In genomic region chr14:122570862-122571261, GRCm38 (mm10) we compare ENCODE assay signal across 33 mouse cellular contexts. TPM values are rescaled to one million over a fixed set of nuclear protein-coding genes. Genes with fewer than 3 reads are reported as not detected.
DNase-seq lines count a peak whose midpoint lies in the region; ATAC-seq and TF ChIP-seq lines count a peak whose summit lies in the region.
"Had no signal": no experiment of that assay in that cellular context is flagged by ENCODE, and none has a peak within 500 bp of the region (broad histone marks: within the 10 kb centered on the region; RNA-seq: fewer than 3 reads in every experiment).

No protein-coding gene starts in this region.

- 66% methylated on average over 9 of the region's 9 CpGs for WGBS in embryonic facial prominence, embryonic 14.5 days
- WGBS in embryonic facial prominence, embryonic 10.5 days: 88% methylated on average over 9 of the region's 9 CpGs
- WGBS in limb, embryonic 11.5 days: 87% methylated on average over 9 of the region's 9 CpGs
- WGBS in limb, embryonic 10.5 days: 88% methylated on average over 9 of the region's 9 CpGs
- 80% methylated on average over 9 of the region's 9 CpGs for WGBS in neural tube, embryonic 11.5 days
- WGBS in neural tube, embryonic 15.5 days: 46% methylated on average over 9 of the region's 9 CpGs
- 49% methylated on average over 9 of the region's 9 CpGs for WGBS in hindbrain, postnatal 0 days

- no peaks in the 10 kb centered on the region for H3K27me3 ChIP-seq in embryonic facial prominence, embryonic 14.5 days (replicated peaks; ENCODE audit: control insufficient read depth, insufficient read depth, low read length)
- H3K27me3 ChIP-seq in embryonic facial prominence, embryonic 10.5 days (replicated peaks; ENCODE audit: low read depth, poor library complexity, severe bottlenecking): no peaks in the 10 kb centered on the region
- H3K27me3 ChIP-seq in limb, embryonic 11.5 days (ENCODE audit: control insufficient read depth, insufficient read depth, low read length): no peaks in the 10 kb centered on the region
- no peaks in the 10 kb centered on the region for H3K27me3 ChIP-seq in limb, embryonic 10.5 days (ENCODE audit: low read depth, poor library complexity, severe bottlenecking)
- no peaks in the 10 kb centered on the region for H3K27me3 ChIP-seq in neural tube, embryonic 11.5 days (ENCODE audit: control insufficient read depth, insufficient read depth, low read length)
- no peaks in the 10 kb centered on the region for H3K27me3 ChIP-seq in neural tube, embryonic 15.5 days (replicated peaks)
- no peaks in the 10 kb centered on the region for H3K27me3 ChIP-seq in hindbrain, postnatal 0 days (ENCODE audit: insufficient read depth, low read length)
- H3K27me3 ChIP-seq: CH12.LX; embryonic facial prominence, embryonic 13.5 days; heart, embryonic 13.5 days; limb, embryonic 12.5 days; liver, embryonic 15.5 days had no signal

- intact Hi-C loops in heart, postnatal 25 days (cut with DNase I): loop anchor here (5.0 kb wide), 1 partner anchor 59 kb away; no protein-coding TSS in a partner anchor

- no peak overlapping the region for H3K4me2 ChIP-seq in embryonic facial prominence, embryonic 14.5 days (ENCODE audit: low read depth, low read length)
- no peak overlapping the region for H3K4me2 ChIP-seq in limb, embryonic 11.5 days (ENCODE audit: low read depth, severe bottlenecking)
- no peak overlapping the region for H3K4me2 ChIP-seq in neural tube, embryonic 11.5 days (ENCODE audit: low read depth)
- no peak overlapping the region for H3K4me2 ChIP-seq in neural tube, embryonic 15.5 days
- no peak overlapping the region for H3K4me2 ChIP-seq in hindbrain, postnatal 0 days (ENCODE audit: low read depth, low read length)
- H3K4me2 ChIP-seq: embryonic facial prominence, embryonic 13.5 days; heart, embryonic 13.5 days; limb, embryonic 12.5 days; liver, embryonic 15.5 days; lung, embryonic 14.5 days had no signal

- no peak for ATAC-seq in embryonic facial prominence, embryonic 14.5 days (ENCODE audit: low read depth)
- no peak for ATAC-seq in limb, embryonic 11.5 days (ENCODE audit: insufficient number of reproducible peaks, low FRiP score, low TSS enrichment, low read depth)
- 0 out of 2 replicates have a peak, but pooled peaks have one; percentile 16 for ATAC-seq in neural tube, embryonic 11.5 days (ENCODE audit: insufficient read depth, low FRiP score, low TSS enrichment)
- ATAC-seq in neural tube, embryonic 15.5 days (ENCODE audit: low FRiP score): no peak
- no peak for ATAC-seq in hindbrain, postnatal 0 days
- ATAC-seq: activated CD4-positive, CD25-positive, alpha-beta regulatory T cell, adult 4 months; forebrain, embryonic 16.5 days; intestine, embryonic 16.5 days had no signal

- H3K4me1 ChIP-seq in embryonic facial prominence, embryonic 14.5 days (ENCODE audit: control insufficient read depth, insufficient read depth, low read length): no peaks in the 10 kb centered on the region
- H3K4me1 ChIP-seq in embryonic facial prominence, embryonic 10.5 days: no peaks in the 10 kb centered on the region
- 0 out of 2 replicates have a peak, but pooled peaks cover 3% of the 10 kb centered on the region for H3K4me1 ChIP-seq in limb, embryonic 11.5 days (ENCODE audit: control insufficient read depth, insufficient read depth, low read length)
- H3K4me1 ChIP-seq in limb, embryonic 10.5 days: peaks cover 7% of the 10 kb centered on the region; the same call in 1 of the 2 replicates
- H3K4me1 ChIP-seq in neural tube, embryonic 11.5 days (ENCODE audit: control insufficient read depth, insufficient read depth, low read length): no peaks in the 10 kb centered on the region
- peaks cover 4% of the 10 kb centered on the region for H3K4me1 ChIP-seq in neural tube, embryonic 15.5 days
- H3K4me1 ChIP-seq in hindbrain, postnatal 0 days (ENCODE audit: insufficient read depth, low read length): no peaks in the 10 kb centered on the region
- H3K4me1 ChIP-seq: heart, embryonic 13.5 days; limb, embryonic 12.5 days; liver, embryonic 15.5 days had no signal

- H3K36me3 ChIP-seq in embryonic facial prominence, embryonic 14.5 days (ENCODE audit: control insufficient read depth, insufficient read depth, low read length): no peaks in the 10 kb centered on the region
- no peaks in the 10 kb centered on the region for H3K36me3 ChIP-seq in embryonic facial prominence, embryonic 10.5 days (replicated peaks)
- H3K36me3 ChIP-seq in limb, embryonic 11.5 days (ENCODE audit: control insufficient read depth, insufficient read depth, low read length): no peaks in the 10 kb centered on the region
- H3K36me3 ChIP-seq in limb, embryonic 10.5 days: no peaks in the 10 kb centered on the region
- H3K36me3 ChIP-seq in neural tube, embryonic 11.5 days (ENCODE audit: control insufficient read depth, insufficient read depth, low read length): no peaks in the 10 kb centered on the region
- no peaks in the 10 kb centered on the region for H3K36me3 ChIP-seq in neural tube, embryonic 15.5 days
- no peaks in the 10 kb centered on the region for H3K36me3 ChIP-seq in hindbrain, postnatal 0 days (ENCODE audit: insufficient read depth, low read length)
- H3K36me3 ChIP-seq: embryonic facial prominence, embryonic 13.5 days; heart, embryonic 13.5 days; limb, embryonic 12.5 days; liver, embryonic 15.5 days had no signal

- no peak overlapping the region for H3K27ac ChIP-seq in embryonic facial prominence, embryonic 14.5 days (replicated peaks; ENCODE audit: low read depth, low read length)
- H3K27ac ChIP-seq in embryonic facial prominence, embryonic 10.5 days (replicated peaks): no peak overlapping the region
- H3K27ac ChIP-seq in limb, embryonic 11.5 days (replicated peaks; ENCODE audit: low read depth, low read length): no peak overlapping the region
- H3K27ac ChIP-seq in limb, embryonic 10.5 days: no peak overlapping the region
- H3K27ac ChIP-seq in neural tube, embryonic 11.5 days (ENCODE audit: low read depth, low read length): no peak overlapping the region
- H3K27ac ChIP-seq in neural tube, embryonic 15.5 days (replicated peaks): no peak overlapping the region
- H3K27ac ChIP-seq in hindbrain, postnatal 0 days: no peak overlapping the region
- H3K27ac ChIP-seq: embryonic facial prominence, embryonic 13.5 days; heart, embryonic 13.5 days; kidney, postnatal 0 days; limb, embryonic 12.5 days; liver, embryonic 15.5 days; stomach, postnatal 0 days had no signal

- no peak for TF ChIP-seq CTCF in hindbrain, postnatal 0 days (IDR thresholded peaks at IDR 0.05; ENCODE audit: low read depth)

- no peak overlapping the region for H3K4me3 ChIP-seq in embryonic facial prominence, embryonic 14.5 days (ENCODE audit: low read depth, low read length)
- H3K4me3 ChIP-seq in embryonic facial prominence, embryonic 10.5 days: no peak overlapping the region
- H3K4me3 ChIP-seq in limb, embryonic 11.5 days (ENCODE audit: low read depth, low read length): no peak overlapping the region
- H3K4me3 ChIP-seq in limb, embryonic 10.5 days: no peak overlapping the region
- no peak overlapping the region for H3K4me3 ChIP-seq in neural tube, embryonic 11.5 days (ENCODE audit: low read depth, low read length)
- no peak overlapping the region for H3K4me3 ChIP-seq in neural tube, embryonic 15.5 days (replicated peaks)
- no peak overlapping the region for H3K4me3 ChIP-seq in hindbrain, postnatal 0 days (ENCODE audit: low read length)
- H3K4me3 ChIP-seq: embryonic facial prominence, embryonic 13.5 days; erythroblast, embryonic 14.5 days; heart, embryonic 13.5 days; limb, embryonic 12.5 days; liver, embryonic 15.5 days; myocyte had no signal

- H3K9ac ChIP-seq in embryonic facial prominence, embryonic 14.5 days (ENCODE audit: low read depth, low read length): no peak overlapping the region
- H3K9ac ChIP-seq in limb, embryonic 11.5 days (ENCODE audit: low read length): no peak overlapping the region
- no peak overlapping the region for H3K9ac ChIP-seq in neural tube, embryonic 11.5 days (ENCODE audit: low read length)
- no peak overlapping the region for H3K9ac ChIP-seq in neural tube, embryonic 15.5 days (replicated peaks)
- no peak overlapping the region for H3K9ac ChIP-seq in hindbrain, postnatal 0 days (replicated peaks; ENCODE audit: low read length)
- H3K9ac ChIP-seq: embryonic facial prominence, embryonic 13.5 days; heart, embryonic 13.5 days; limb, embryonic 12.5 days; liver, embryonic 15.5 days; lung, embryonic 14.5 days had no signal

- no peaks in the 10 kb centered on the region for H3K9me3 ChIP-seq in embryonic facial prominence, embryonic 14.5 days (ENCODE audit: control insufficient read depth, low read length)
- no peaks in the 10 kb centered on the region for H3K9me3 ChIP-seq in embryonic facial prominence, embryonic 10.5 days
- no peaks in the 10 kb centered on the region for H3K9me3 ChIP-seq in limb, embryonic 11.5 days (ENCODE audit: control insufficient read depth, low read length)
- no peaks in the 10 kb centered on the region for H3K9me3 ChIP-seq in limb, embryonic 10.5 days (replicated peaks)
- H3K9me3 ChIP-seq in neural tube, embryonic 11.5 days (ENCODE audit: control insufficient read depth, low read length): no peaks in the 10 kb centered on the region
- no peaks in the 10 kb centered on the region for H3K9me3 ChIP-seq in neural tube, embryonic 15.5 days (replicated peaks)
- no peaks in the 10 kb centered on the region for H3K9me3 ChIP-seq in hindbrain, postnatal 0 days (ENCODE audit: low read length)
- H3K9me3 ChIP-seq: embryonic facial prominence, embryonic 13.5 days; heart, embryonic 13.5 days; limb, embryonic 12.5 days; liver, embryonic 15.5 days had no signal

- peak; percentile 36 for DNase-seq in embryonic facial prominence, embryonic 14.5 days (ENCODE audit: low spot score)
- DNase-seq in embryonic facial prominence, embryonic 10.5 days (ENCODE audit: low spot score): no peak
- DNase-seq in limb, embryonic 11.5 days (ENCODE audit: low spot score): peak; percentile 19
- DNase-seq in limb, embryonic 10.5 days (ENCODE audit: low spot score): no peak
- DNase-seq in neural tube, embryonic 11.5 days (ENCODE audit: low spot score): no peak
- peak; percentile 14 for DNase-seq in hindbrain, postnatal 0 days (ENCODE audit: low spot score)
- DNase-seq in heart, postnatal 25 days (ENCODE audit: low spot score): no peak
- DNase-seq: adrenal gland, adult 8-10 months; cerebellum, adult 8-10 months; embryo, embryonic 11 days; gastrocnemius, postnatal 10 days; heart, postnatal 10 days; kidney, adult 8-10 months; kidney, postnatal 4 days; lung, embryonic 14.5 days; lung, postnatal 14 days; right cerebral cortex, adult 18-20 months; right cerebral cortex, postnatal 4 days; thymus, adult 18-20 months; thymus, postnatal 25 days had no signal

RNA-seq across cellular contexts. Expression of gene Pcca, which starts 36.7 kb away (rescaled TPM):
- polyA plus RNA-seq in embryonic facial prominence, embryonic 14.5 days (2014; fragmentation: Nextera tagmentation; extraction: Ambion mirVana): 23.1 and 23.2 TPM in 2 replicates
- polyA plus RNA-seq in embryonic facial prominence, embryonic 10.5 days (2016; fragmentation: Nextera tagmentation; extraction: Ambion mirVana): 29.1 and 32.8 TPM in 2 replicates
- 36.4 and 38.8 TPM in 2 replicates for polyA plus RNA-seq in limb, embryonic 11.5 days (2014; fragmentation: Nextera tagmentation; extraction: Ambion mirVana)
- polyA plus RNA-seq in limb, embryonic 10.5 days (2016; fragmentation: Nextera tagmentation; extraction: Ambion mirVana): 32.4 and 35.8 TPM in 2 replicates
- polyA plus RNA-seq in neural tube, embryonic 11.5 days (2014; fragmentation: Nextera tagmentation; extraction: Ambion mirVana): 33.1 and 33.4 TPM in 2 replicates
- 27.5 and 28.1 TPM in 2 replicates for polyA plus RNA-seq in neural tube, embryonic 15.5 days (2015; fragmentation: Nextera tagmentation; extraction: Ambion mirVana)
- 6.7 and 13.4 TPM in 2 replicates for total RNA-seq in hindbrain, postnatal 0 days (2014; rRNA removed)
- polyA plus RNA-seq in hindbrain, postnatal 0 days (2015; fragmentation: Nextera tagmentation; extraction: Ambion mirVana): 39.1 and 42.8 TPM in 2 replicates
- total RNA-seq in heart, postnatal 25 days (2021): 10 to 100 TPM; 78.0 to 90.8 TPM

Comparison
In these comparisons a context has a peak if more than half of its experiments do, and no peak if none do; other contexts are left out.
1. DNase-seq: peak in embryonic facial prominence, embryonic 14.5 days (single experiment), limb, embryonic 11.5 days (single experiment) and hindbrain, postnatal 0 days (single experiment); none in embryonic facial prominence, embryonic 10.5 days (single experiment), limb, embryonic 10.5 days (single experiment), neural tube, embryonic 11.5 days (single experiment) and heart, postnatal 25 days (single experiment).